ENCODE assay signal across 9 mouse cellular contexts in genomic region chr13:56752474-56753191, GRCm38 (mm10). TPM values are rescaled to one million over a fixed set of nuclear protein-coding genes. Genes with fewer than 3 reads are reported as not detected.
DNase-seq lines count a peak whose midpoint lies in the region; ATAC-seq and TF ChIP-seq lines count a peak whose summit lies in the region.
"Had no signal": no experiment of that assay in that cellular context is flagged by ENCODE, and none has a peak within 500 bp of the region (broad histone marks: within the 10 kb centered on the region; RNA-seq: fewer than 3 reads in every experiment).

No protein-coding gene starts in this region.

- no peak for TF ChIP-seq POLR2A in cerebellum, adult 2 months (IDR thresholded peaks at IDR 0.05; ENCODE audit: borderline replicate concordance, insufficient read depth, low read length)

- TF ChIP-seq CTCF in heart, postnatal 0 days (IDR thresholded peaks at IDR 0.05; ENCODE audit: low read depth), result no peak
- TF ChIP-seq CTCF in liver, postnatal 0 days (IDR thresholded peaks at IDR 0.05; ENCODE audit: low read depth), result no peak
- TF ChIP-seq CTCF in cerebellum, adult 2 months (IDR thresholded peaks at IDR 0.05; ENCODE audit: borderline replicate concordance, insufficient read depth, low read depth, low read length), result no peak

- no peak for ATAC-seq in heart, embryonic 14.5 days (ENCODE audit: insufficient number of reproducible peaks, insufficient read depth, low FRiP score, low read depth)
- ATAC-seq in heart, postnatal 0 days (ENCODE audit: insufficient read depth, low read depth), result no peak
- ATAC-seq in liver, postnatal 0 days, result no peak

- peak overlapping the region; percentile 39 to 52 for H3K4me3 ChIP-seq in heart, embryonic 14.5 days (ENCODE audit: control insufficient read depth in 1 of 2, insufficient read depth in 1 of 2, low read depth in 1 of 2, low read length in 2 of 2)
- H3K4me3 ChIP-seq in heart, postnatal 0 days (ENCODE audit: low read depth, low read length), result peak overlapping the region; percentile 43
- H3K4me3 ChIP-seq in liver, postnatal 0 days (ENCODE audit: low read depth, low read length), result peak overlapping the region; percentile 39
- no peak overlapping the region for H3K4me3 ChIP-seq in cerebellum, adult 2 months (replicated peaks; ENCODE audit: insufficient read depth, low read depth, low read length)

- H3K27me3 ChIP-seq in heart, embryonic 14.5 days (ENCODE audit: control insufficient read depth, insufficient read depth, low read length), result peaks cover 54% of the 10 kb centered on the region
- peaks cover 50% of the 10 kb centered on the region for H3K27me3 ChIP-seq in heart, postnatal 0 days (ENCODE audit: control insufficient read depth, insufficient read depth, low read length)
- H3K27me3 ChIP-seq in liver, postnatal 0 days (ENCODE audit: insufficient read depth, low read length), result peaks cover 44% of the 10 kb centered on the region
- peaks cover 2% of the 10 kb centered on the region; the same call in 1 of the 2 replicates for H3K27me3 ChIP-seq in cerebellum, adult 2 months (ENCODE audit: control insufficient read depth, insufficient read depth, low read length)

- peaks cover 10 to 15% of the 10 kb centered on the region in 2 experiments for H3K4me1 ChIP-seq in heart, embryonic 14.5 days (ENCODE audit: control insufficient read depth in 2 of 2, insufficient read depth in 2 of 2, low read length in 2 of 2)
- no peaks in the 10 kb centered on the region; the same call in 1 of the 2 replicates for H3K4me1 ChIP-seq in heart, postnatal 0 days (ENCODE audit: control insufficient read depth, insufficient read depth)
- H3K4me1 ChIP-seq in liver, postnatal 0 days (ENCODE audit: insufficient read depth), result peaks cover 19% of the 10 kb centered on the region
- no peaks in the 10 kb centered on the region for H3K4me1 ChIP-seq in cerebellum, adult 2 months (ENCODE audit: control insufficient read depth, insufficient read depth, low read length)

- no peaks in the 10 kb centered on the region for H3K9me3 ChIP-seq in heart, embryonic 14.5 days (ENCODE audit: control insufficient read depth, low read length)
- no peaks in the 10 kb centered on the region for H3K9me3 ChIP-seq in heart, postnatal 0 days (replicated peaks; ENCODE audit: control insufficient read depth, low read length)
- no peaks in the 10 kb centered on the region for H3K9me3 ChIP-seq in liver, postnatal 0 days (ENCODE audit: low read length)

- peak overlapping the region; percentile 89 for H3K4me2 ChIP-seq in heart, embryonic 14.5 days (ENCODE audit: low read length)
- peak overlapping the region; percentile 65 for H3K4me2 ChIP-seq in heart, postnatal 0 days (ENCODE audit: low read depth, low read length)
- H3K4me2 ChIP-seq in liver, postnatal 0 days (ENCODE audit: low read depth, low read length), result peak overlapping the region; percentile 64

- WGBS in heart, embryonic 14.5 days, result 3% methylated on average over 41 of the region's 41 CpGs
- WGBS in heart, postnatal 0 days, result 3% methylated on average over 41 of the region's 41 CpGs
- WGBS in liver, postnatal 0 days (ENCODE audit: insufficient replicate concordance), result 2% methylated on average over 41 of the region's 41 CpGs
- 3% methylated on average over 41 of the region's 41 CpGs for WGBS in cerebellum, adult 2 months

- intact Hi-C loops in heart, postnatal 14 days (cut with DNase I), result no loop called here

- peak overlapping the region; percentile 69 for H3K9ac ChIP-seq in heart, embryonic 14.5 days (ENCODE audit: low read length)
- H3K9ac ChIP-seq in heart, postnatal 0 days (replicated peaks; ENCODE audit: low read depth, low read length), result no peak overlapping the region
- H3K9ac ChIP-seq in liver, postnatal 0 days (replicated peaks), result no peak overlapping the region; the same call in 1 of the 2 replicates

- no peak for TF ChIP-seq EP300 in heart, postnatal 0 days (IDR thresholded peaks at IDR 0.05; ENCODE audit: low read depth)
- no peak for TF ChIP-seq EP300 in liver, postnatal 0 days (IDR thresholded peaks at IDR 0.05; ENCODE audit: low read depth)

- H3K27ac ChIP-seq in heart, embryonic 14.5 days (replicated peaks in 1 of 2; ENCODE audit: control insufficient read depth in 1 of 2, insufficient read depth in 1 of 2, low read depth in 2 of 2, low read length in 2 of 2), result no peak overlapping the region
- H3K27ac ChIP-seq in heart, postnatal 0 days (ENCODE audit: low read depth), result no peak overlapping the region
- no peak overlapping the region for H3K27ac ChIP-seq in liver, postnatal 0 days (ENCODE audit: low read depth)
- no peak overlapping the region for H3K27ac ChIP-seq in cerebellum, adult 2 months (ENCODE audit: insufficient read depth, low read length)

- no peaks in the 10 kb centered on the region for H3K36me3 ChIP-seq in heart, embryonic 14.5 days (ENCODE audit: control insufficient read depth, insufficient read depth, low read length)
- no peaks in the 10 kb centered on the region for H3K36me3 ChIP-seq in heart, postnatal 0 days (replicated peaks; ENCODE audit: control insufficient read depth, insufficient read depth, low read length)
- H3K36me3 ChIP-seq in liver, postnatal 0 days (replicated peaks; ENCODE audit: insufficient read depth, low read length), result no peaks in the 10 kb centered on the region

- DNase-seq in heart, postnatal 14 days, result no peak
- DNase-seq in ZHBTc4 (ENCODE audit: low read depth, low spot score), result peak; percentile 55
- DNase-seq in heart, postnatal 0 days (ENCODE audit: low spot score), result no peak
- no peak for DNase-seq in liver, postnatal 0 days
- DNase-seq in cerebellum, adult 2 months, result no peak
- DNase-seq in cerebellum, adult 18-20 months, result no peak
- no peak for DNase-seq in layer of hippocampus, postnatal 25 days (ENCODE audit: extremely low spot score in 1 of 2, low spot score in 1 of 2)

RNA-seq across cellular contexts. Expression of gene Gm45623, which starts 1.0 kb away (rescaled TPM):
- not detected in 2 replicates for polyA plus RNA-seq in heart, embryonic 14.5 days (2014; fragmentation: Nextera tagmentation; extraction: Ambion mirVana)
- 1 to 10 TPM in 1 of 2 experiments, not detected in 1; 1.1 TPM for total RNA-seq in heart, postnatal 14 days (2021)
- not detected in 2 replicates for total RNA-seq in heart, postnatal 0 days (2014; rRNA removed; ENCODE audit: low replicate concordance)
- not detected in 2 replicates for polyA plus RNA-seq in heart, postnatal 0 days (2015; fragmentation: Nextera tagmentation; extraction: Ambion mirVana)
- polyA plus RNA-seq in liver, postnatal 0 days (2015; fragmentation: Nextera tagmentation; extraction: Ambion mirVana), result not detected in 2 replicates
- 1.3 and 1.6 TPM in 2 replicates for polyA plus RNA-seq in cerebellum, adult 2 months (2012; rRNA removed)
- 1 to 10 TPM in 1 of 2 experiments, under 1 TPM in 1; 0.92 to 1.6 TPM for total RNA-seq in layer of hippocampus, postnatal 25 days (2021)
- total RNA-seq: MEL had no signal

RNA-seq across cellular contexts. Expression of gene Smad5, which starts 49.8 kb away (rescaled TPM):
- polyA plus RNA-seq in heart, embryonic 14.5 days (2014; fragmentation: Nextera tagmentation; extraction: Ambion mirVana), result 27.1 TPM in 2 replicates
- total RNA-seq in heart, postnatal 14 days (2021), result 10 to 100 TPM; 38.7 to 40.2 TPM
- total RNA-seq in heart, postnatal 0 days (2014; rRNA removed; ENCODE audit: low replicate concordance), result 29.2 and 36.9 TPM in 2 replicates
- polyA plus RNA-seq in heart, postnatal 0 days (2015; fragmentation: Nextera tagmentation; extraction: Ambion mirVana), result 10.1 and 12.0 TPM in 2 replicates
- 3.5 and 3.8 TPM in 2 replicates for polyA plus RNA-seq in liver, postnatal 0 days (2015; fragmentation: Nextera tagmentation; extraction: Ambion mirVana)
- 21.4 and 22.4 TPM in 2 replicates for polyA plus RNA-seq in cerebellum, adult 2 months (2012; rRNA removed)
- total RNA-seq in layer of hippocampus, postnatal 25 days (2021), result 10 to 100 TPM; 23.3 to 26.3 TPM
